Mouse (Mus musculus) heart, adult 9 months (tissue): Measurements from ENCODE around the gene Ccdc60.
"Not testable (repeated sequence)": the region's sequence is repeated elsewhere in the genome, so short reads cannot be mapped to it uniquely, and the experiment has no call there.

Experiments
- DNase-seq, 2 experiments: peaks; one replicate each; pipeline ENCODE4 v3.0.0; 2022; ENCODE audit warnings: low spot score in 2 of 2

Ccdc60 gene

DNA sequence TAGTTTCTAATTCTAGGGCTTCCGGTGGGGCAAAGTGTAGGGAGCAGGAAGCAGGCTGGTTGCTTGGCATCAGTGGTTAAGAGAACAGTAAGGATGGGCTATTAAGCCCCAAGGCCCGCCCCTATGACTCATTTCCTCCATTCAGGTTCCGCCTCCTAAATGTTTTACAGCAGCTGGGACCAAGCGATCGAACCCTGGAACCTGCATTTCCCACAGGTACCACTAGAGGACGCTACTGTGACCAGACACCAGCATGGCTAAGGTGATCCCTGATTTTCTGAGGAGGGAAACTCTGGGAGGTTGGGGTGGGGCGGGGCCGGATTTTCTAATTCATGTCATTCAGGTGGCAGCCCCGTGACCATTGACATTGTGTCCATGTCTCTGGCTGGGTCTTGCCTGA lies 96.1 kb downstream of the Ccdc60 start:
- DNase-seq: no peak

GRCm38 (mm10) chr5:116191596-116191995 lies 97.2 kb downstream of the Ccdc60 start:
- no peak for DNase-seq

DNA sequence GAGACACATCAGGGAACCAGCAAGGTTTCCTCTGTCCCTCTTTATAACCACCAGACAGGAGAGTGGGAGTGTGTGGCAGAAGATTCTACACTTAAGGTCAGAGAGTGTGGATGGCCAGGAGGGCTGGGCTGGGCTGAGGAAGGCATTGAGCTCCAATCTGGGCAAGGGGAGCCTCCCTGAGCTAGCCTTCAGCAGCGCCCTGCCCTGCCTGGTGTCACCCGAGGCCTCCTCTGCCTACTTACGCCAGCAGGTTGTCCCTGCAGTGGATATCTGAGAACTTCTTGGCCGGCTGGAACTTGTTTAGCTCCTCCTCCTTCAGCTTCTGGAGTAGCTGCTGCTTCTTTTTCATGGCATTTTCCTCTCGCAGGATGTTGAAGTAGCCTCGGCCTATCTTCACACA lies 99.0 kb downstream of the Ccdc60 start:
- no peak for DNase-seq

DNA sequence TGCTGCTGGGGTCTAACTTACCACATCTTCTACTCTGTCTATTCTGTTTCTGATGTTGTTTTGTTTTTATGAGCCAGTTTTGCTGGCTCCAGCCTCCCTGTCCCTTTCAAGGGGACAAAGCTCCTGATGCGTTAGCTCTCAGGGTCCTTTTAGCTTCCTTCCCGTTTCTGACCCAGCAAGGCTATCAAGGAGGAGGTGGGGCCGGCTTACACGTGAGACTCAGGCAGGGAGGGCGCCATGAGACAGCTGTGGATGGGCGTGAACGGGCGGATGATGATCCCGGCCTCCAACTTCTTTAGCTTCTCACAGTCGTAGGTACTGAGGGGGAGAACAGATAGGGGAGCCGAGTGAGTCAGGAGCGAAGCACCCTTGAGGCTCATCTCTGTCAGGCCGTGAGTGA lies 108.2 kb downstream of the Ccdc60 start:
- no peak for DNase-seq

DNA sequence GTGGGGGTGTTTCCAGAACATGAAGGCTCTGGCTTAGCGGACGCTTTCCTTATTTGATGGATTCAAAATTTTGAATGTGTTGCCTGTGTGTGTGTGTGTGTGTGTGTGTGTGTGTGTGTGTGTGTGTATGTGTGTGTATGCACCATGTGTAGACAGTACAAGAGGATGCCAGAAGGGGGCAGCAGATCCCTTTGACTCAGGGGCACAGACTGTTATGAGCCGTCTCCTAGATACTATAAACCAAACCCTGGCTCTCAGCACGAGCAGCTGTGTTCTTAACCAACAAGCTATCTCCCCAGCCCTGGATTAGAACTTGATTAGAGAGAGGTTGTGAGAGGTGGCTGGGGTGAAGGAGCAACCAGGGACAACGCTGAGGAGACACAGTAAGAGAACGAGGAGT lies 117.1 kb downstream of the Ccdc60 start:
- DNase-seq: no peak

DNA sequence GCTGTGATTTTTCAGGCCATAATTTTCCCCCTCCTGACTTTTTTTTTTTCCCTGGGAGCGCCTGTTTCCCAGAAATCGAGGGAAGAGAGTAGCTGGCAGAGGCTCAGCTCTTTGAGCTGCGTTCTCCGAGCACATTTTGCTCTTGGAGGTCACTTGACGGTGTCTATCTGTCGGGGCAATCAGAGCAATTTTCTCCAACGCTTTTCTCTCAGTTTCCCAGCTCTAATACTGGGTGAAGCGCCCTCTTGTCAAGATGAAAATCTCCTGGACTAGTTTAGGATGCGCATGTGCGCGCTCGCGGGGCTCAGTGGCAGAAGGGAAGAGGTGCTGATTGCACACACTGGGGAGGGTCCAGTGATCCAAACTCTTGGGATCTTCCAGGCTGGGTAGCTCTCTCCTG lies 121.8 kb downstream of the Ccdc60 start:
- DNase-seq: no peak

- no peak for DNase-seq
Observed at GRCm38 (mm10) chr5:116165203-116165888, 123.4 kb downstream of the Ccdc60 start.

DNA sequence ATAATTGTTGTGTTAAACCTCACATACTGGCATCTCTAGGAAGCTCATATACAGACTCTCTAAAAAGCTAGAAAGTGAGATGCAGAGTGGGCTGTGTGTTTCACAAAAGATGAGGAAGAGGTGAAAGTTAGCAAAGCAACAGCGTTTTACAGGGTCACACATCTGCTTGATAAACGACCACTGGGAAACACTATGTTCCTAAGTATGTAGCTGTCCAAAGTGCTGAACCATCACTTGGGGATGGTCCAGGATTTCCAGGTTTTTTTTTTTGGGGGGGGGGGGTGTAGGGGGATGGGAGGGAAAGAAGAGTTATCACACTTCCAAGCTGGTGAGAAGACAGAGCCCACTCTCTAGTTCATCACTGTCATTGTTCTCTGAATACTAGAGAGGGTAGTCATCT lies 134.0 kb downstream of the Ccdc60 start:
- DNase-seq: no peak

DNA sequence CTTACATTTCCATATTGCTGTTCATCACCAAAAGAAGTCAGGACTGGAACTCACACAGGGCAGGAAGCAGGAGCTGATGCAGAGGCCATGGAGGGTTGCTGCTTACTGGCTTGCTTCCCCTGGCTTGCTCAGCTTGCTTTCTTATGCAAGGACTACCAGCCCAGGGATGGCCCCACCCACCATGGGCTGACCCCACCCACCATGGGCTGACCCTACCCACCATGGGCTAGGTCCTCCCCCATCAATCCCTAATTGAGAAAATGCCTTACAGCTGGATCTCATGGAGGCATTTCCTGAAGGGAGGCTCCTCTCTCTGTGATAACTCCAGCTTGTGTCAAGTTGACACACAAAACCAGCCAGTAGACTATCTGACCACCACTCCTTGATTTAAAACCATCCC lies 142.3 kb downstream of the Ccdc60 start:
- not testable (repeated sequence) for DNase-seq

DNA sequence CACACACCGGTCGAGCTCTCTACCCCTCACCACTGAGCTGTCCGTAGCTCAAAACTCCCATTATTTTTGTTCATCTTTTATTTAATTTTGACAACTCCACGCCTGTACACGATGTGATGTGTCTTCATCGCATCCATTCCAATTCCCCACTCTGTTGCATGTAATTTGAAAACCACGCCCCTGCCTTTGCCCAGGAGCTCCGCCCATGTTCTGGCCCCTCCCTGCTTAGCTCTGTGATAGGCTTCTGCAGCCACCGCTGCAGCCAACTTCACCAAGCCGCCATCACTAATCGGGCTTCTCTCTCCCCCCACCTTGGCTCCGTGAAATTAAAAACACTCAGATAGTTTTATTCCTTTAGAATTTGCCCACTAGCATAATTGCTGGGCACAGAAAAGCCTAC lies 144.1 kb downstream of the Ccdc60 start:
- no peak for DNase-seq

- no peak for DNase-seq
Observed at GRCm38 (mm10) chr5:116140682-116141081, 148.1 kb downstream of the Ccdc60 start.

- peak; percentile 28 to 41 for DNase-seq
Observed at GRCm38 (mm10) chr5:116123344-116123743, 165.4 kb downstream of the Ccdc60 start.

- no peak for DNase-seq
Observed at GRCm38 (mm10) chr5:116116567-116116966, 172.2 kb downstream of the Ccdc60 start.

GRCm38 (mm10) chr5:116116110-116116509 lies 172.7 kb downstream of the Ccdc60 start:
- DNase-seq: no peak

DNA sequence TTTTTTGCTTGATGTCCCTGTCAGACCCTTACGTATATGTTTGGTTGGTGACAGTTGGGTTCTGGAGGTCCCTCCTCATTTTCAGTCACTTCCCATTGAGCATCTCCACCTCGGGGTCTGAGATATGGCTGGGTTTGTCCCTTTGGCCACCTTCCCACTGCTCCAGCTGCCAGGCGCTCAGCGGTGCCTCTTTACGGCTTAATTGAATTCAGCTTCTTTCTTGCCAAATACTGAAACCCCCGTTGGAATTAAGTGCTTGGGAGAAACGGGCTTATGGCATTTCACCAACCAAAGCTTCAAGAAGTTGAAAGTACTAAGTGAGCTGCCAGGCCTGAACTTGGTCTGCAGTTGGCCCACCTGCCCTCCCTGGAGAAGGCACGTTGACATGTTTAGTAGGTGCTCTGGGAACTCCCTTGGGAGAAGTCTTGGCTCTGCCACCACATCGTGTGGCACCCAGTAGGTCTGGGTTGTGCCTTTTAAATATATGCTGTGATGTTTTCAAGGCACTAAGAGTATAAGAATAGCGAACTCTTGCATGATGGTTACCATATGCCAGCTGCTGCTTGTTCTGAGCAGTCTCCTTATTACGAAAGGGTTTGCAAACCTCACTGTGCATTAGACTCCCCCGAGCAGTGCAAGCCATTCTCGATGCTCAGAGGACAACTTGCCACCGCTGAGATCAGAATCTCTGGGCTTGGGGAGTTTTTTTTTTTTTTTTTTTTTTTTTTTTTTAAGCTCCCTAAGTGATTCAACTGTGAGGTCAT lies 173.5 kb downstream of the Ccdc60 start:
- no peak for DNase-seq

DNA sequence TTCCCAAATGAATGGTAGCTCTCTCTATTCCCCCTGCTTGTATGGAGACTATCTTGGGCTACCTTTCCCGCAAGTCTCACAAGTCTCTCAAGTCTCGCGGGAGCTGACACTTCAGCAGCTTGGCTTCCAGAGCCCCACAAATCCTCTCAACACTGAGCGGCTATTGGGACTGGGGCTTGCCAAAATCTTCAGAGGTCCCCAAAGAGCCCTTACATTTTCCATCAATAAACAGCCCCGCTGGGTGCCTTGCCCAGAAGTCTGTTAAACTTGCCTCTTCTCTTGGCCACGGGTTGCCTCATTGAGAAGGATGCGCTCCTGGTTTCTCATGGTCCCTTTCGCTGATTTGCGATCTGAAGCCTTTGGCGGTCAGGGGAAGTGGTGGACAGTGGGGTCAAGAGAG lies 180.1 kb downstream of the Ccdc60 start:
- no peak for DNase-seq

- no peak for DNase-seq
Observed at GRCm38 (mm10) chr5:116084231-116084630, 204.6 kb downstream of the Ccdc60 start.

DNA sequence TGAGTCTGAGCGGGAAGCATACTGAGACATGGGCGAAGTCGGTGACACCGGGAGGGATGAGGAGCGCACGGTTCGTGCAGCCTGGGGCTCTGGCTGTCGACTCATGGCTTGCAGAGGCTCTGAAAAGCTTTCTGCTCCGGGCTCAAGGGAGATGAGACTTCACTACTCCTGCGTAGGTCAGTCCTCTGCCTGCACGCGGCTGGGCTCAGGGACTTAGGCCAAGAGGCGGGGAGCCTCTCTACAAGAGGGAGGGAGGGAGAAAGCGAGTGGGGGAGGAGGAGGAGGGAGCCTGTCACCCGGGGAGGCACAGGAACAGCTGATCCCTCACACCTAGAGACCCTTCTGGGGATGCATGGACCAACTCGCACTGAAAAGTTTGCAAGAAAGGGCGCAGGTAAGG lies 205.7 kb downstream of the Ccdc60 start, which contains the start of gene Tmem233:
TSS of gene Tmem233 (minus strand) at position 164 of the 400 bp plus-strand sequence.
- DNase-seq: no peak

- DNase-seq: no peak
Observed at GRCm38 (mm10) chr5:116082241-116082900, 206.4 kb downstream of the Ccdc60 start.

DNA sequence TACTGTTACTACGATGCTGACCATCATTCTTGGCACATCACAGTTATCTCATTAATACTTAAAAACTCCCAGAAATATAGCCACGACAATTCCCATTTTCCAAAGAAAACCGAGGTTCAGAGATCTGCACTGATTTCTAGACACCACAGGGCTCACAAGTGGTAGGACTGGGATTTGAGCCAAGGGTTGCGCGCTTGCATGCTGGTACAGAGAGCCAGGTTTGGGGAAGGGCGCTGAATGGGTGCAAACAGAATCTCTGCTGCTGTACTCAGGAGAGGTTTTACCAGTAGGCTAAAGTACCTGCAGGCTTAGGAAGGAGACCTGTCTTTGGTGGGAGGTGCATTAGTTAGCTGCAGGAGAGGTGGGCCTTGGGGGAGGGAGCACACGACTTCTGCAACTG lies 207.2 kb downstream of the Ccdc60 start:
- no peak for DNase-seq

DNA sequence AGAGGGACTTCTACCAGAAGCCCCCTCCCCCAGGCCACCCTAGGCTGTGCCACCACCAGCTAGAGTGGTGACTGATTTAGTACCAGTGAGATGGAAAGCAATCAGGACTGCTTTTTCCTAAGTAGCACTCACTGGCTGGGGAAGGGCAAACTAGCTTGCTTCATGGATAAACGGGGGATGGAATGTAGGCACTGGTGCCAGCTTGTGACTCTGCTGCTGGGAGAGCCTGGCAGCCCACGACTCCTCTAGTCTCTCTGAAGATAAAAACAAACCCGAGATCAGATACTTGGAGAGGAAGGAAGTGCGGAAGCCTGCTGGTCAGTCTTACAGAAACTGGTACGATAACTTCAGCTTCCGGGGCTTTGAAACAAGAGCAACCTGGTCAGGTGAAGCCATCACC lies 208.0 kb downstream of the Ccdc60 start:
- DNase-seq: no peak
